Mouse (Mus musculus) frontal cortex, adult 2 months (tissue): Measurements from ENCODE around the gene Map1lc3a. TPM values are rescaled to one million over a fixed set of nuclear protein-coding genes. Genes with fewer than 3 reads are reported as not detected.
A peak's percentile ranks its signal among the peaks of the same experiment; 100 is the strongest.

Experiments used
- DNase-seq, 2 experiments: peaks; one replicate each; pipeline ENCODE4 v3.0.0; 2022; ENCODE audit warnings: low spot score in 1 of 2; ENCODE audit errors: extremely low spot score in 1 of 2
- polyA plus RNA-seq: library from polyadenylated mRNA; depleted of rRNA; stranded (reverse); fragments of >200 nt; gene quantifications from 2 replicates; pipeline ENCODE4 v1.2.3, GENCODE M21; 2012; rRNA removed

The Map1lc3a gene
- 387 and 406 TPM in 2 replicates for polyA plus RNA-seq

DNA sequence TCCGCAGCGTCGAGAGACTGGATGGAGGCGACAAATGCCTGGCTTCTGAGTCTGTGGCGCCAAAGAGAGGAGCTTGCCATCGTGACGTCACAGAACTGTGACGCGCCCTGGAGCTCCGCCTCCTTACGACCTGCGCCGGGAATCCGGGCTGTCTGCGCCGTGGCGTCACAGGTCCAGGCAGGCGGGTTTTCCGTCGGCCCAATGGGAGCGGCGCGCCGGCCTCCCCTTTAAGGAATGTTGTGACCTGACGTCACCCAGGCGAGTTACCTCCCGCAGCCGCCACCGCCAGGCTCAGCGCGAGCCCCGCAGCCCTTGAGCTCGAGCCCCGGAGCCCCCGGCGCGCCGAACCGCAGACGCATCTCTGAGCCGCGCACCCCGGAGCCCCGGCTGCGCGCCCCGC, at the start of gene Map1lc3a:
TSS of gene Map1lc3a (plus strand) at position 103 of the 400 bp plus-strand sequence.
- DNase-seq = peak; percentile 94 to 99

DNA sequence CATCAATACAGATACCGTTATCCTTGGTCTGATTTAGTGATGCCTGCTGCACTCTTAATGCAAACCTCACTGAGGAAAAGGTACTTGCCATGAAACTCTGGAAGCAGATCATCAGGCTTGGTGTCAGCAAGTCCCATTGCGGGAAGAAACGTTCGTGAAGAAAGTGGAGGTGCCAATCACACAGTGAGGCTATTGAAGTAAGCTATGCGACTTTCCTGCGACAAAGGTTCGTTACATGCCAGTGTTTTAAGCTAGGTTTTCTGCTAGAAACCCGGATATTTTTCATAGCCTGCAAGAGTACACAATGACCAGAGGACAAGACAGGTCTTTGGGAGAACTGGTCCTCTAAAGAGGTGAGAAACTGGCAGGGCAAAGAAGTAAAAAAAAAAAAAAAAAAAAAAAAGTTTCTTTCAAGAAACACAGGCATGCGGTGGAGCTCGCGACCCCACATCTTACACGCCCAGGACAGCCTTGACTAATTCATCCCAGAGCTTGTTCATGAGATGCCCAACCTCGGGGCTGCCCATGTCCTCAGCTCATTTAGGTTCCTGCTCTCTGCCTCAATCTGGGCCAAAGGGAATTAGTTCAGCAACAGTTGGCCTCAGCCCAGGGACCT, 40.2 kb upstream of the Map1lc3a start:
- DNase-seq = no peak

DNA sequence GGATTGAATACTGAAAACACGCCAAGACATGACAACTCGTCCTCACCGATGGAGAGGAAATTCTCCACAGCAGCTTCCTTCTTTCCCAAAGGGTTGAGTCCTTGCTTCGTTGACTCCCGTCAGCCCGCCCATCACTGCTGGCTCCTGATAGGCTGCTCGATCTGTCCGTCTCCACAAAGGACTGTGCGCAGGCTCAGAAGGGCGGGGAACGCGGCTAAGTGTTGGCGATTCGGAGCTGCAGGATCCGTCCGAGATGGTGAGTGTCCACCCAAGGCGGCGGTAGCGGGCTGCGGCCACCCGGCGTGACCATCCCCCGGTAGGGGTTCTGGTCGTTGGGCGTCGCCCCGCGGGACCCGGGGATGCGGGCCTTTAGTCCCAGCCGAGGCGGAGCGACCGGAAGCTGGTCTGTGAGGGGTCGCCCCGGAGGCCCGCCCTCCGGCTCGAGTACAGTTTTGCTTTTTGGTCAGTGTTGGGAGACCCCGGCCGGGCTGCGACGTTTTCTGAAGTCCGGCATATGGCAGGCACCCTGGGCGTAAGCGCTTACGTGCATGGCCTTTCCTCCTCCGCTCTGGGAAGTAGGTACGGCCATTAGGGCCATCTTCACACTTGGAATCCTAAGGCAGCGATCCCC, 39.6 kb upstream of the Map1lc3a start, which contains the start of gene Dynlrb1:
TSS of gene Dynlrb1 (plus strand) at position 172 of the 631 bp plus-strand sequence.
- DNase-seq = peak; percentile 96 to 100

DNA sequence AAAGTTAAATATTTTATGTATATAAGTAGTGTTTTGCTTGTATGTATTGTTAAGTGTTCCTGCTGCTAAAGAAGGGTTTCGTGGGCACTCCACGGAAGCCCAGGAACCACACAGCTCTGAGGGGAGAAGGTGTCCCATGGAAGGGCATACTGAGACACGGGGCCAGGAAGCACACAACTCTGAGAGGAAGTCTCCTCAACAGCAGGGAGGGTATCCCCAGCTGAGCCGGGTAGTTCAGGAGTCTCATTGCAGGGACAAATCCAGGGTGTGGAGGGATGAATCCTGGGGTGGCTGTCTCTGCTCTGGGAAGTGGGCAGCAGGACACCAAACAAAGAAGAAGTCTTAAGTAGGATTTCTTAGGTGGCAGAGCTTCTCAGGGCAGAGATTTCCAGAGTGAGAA, 38.8 kb upstream of the Map1lc3a start:
- no peak for DNase-seq

DNA sequence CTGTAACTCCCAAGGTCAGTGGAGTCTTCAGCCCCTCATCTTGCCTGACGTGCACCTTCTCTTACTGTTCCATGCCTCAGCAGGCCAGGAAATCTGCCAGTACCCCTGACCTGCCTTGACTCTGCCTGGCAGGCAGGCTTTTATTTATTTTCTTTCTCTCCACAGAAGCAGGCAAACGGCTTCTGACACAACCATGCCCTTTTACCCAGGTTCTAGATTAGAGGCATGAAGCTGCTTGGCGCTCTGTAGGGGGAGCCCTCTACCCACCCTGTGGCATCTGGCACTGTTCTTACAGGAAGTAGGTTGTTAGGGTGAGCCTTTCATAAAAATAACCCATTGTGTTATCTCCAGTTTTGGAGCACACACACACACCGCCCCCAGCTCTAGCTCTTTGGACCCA, 35.2 kb upstream of the Map1lc3a start:
- no peak for DNase-seq

DNA sequence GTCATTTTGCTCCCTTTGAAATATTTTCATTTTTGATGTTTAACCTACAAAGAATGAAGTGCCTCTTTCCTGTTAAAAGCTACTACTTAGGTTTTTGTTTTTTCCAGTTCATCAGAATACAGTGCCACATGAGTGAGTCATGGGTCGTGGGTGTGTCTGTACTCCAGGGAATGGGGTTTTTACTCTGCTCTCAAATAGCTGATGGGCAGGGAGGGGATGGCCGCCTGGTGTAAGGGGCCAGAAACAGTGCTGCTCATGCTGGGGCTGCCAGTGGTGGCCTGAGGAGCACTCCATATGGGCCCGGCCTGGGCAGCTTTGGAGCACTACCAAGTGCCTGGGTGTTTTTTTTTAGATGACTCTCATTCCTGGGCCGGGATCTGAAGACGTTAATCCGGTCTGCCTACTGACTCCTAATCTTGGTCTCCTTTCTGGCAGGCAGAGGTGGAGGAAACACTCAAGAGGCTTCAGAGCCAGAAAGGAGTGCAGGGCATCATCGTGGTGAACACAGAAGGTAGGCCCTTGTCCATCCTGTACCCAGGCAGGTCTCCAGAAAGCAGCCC, 33.7 kb upstream of the Map1lc3a start:
- DNase-seq = no peak

DNA sequence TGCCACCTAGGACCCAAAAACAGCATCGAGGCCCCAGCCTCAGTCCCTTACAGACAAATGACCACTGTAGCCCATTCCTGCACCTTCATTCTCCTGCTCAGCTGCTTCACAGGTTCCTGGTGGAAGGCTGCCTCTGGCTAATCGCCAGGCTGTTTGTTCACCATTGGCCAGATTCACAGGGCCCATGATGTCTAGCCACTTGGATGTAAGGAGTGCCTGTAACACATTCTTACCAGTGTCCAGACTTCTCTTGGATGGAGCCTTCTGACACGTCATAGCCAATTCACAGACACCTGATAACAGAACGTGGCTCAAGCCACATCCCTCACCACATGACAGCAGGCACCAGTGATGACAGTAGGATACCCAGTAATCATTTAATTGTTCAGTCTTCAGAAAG, 29.9 kb upstream of the Map1lc3a start:
- no peak for DNase-seq

DNA sequence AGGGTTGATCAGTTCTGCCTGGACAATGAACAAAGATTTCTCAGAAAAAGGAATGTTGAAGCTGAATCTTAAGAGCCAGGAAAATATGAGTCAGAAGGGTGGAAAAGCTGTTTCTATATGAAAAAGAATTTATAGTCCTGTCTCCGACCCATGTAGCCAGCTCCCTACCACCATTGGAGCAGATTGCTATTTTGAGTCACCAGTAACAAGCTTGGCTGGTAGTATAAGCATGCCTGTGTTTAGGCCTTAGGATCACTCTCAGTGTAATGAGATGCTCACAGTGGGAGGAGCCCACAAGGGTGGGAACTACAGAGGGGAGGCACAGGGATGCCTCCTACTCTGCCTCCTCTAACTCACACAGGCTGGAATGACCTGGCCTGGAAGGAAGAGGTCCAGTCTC, 27.9 kb upstream of the Map1lc3a start:
- DNase-seq = no peak

DNA sequence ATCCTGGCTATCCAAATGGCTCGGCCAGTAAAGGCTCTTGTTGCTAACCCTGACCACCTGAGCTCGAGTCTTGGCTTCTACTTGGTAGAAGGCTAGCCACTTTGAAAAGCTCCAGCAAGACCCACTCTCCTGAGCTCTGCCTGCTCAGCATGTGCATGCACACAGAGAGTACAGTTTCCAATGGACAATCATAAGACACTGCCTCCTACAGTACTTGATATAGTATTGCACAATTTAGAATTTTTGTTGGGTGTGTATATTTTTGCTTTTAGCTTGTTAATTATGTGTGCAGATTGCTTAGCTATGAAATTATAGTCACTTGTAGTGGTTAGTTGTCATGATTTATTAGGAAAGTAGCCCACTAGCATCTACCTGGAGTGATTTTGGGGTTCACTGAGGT, 27.4 kb upstream of the Map1lc3a start:
- DNase-seq = no peak

DNA sequence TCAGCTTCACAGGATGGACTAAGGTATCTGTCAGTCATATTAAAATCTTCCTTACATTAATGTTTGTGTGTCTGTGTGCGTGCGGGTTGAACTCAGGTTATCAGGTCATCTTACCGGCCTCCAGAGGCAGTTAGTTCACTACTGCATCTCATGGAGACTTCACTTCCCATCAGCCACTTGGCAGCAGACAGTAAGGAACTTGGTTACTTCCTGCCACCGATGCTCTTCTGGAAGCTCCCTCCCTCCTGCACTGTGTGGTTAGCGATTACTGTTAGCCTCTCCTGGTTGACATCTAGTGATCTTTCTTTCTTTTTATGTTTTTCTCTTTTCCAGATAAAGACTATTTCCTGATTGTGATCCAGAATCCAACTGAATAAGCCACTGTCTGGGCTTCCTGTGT, 26.5 kb upstream of the Map1lc3a start:
- DNase-seq = no peak

DNA sequence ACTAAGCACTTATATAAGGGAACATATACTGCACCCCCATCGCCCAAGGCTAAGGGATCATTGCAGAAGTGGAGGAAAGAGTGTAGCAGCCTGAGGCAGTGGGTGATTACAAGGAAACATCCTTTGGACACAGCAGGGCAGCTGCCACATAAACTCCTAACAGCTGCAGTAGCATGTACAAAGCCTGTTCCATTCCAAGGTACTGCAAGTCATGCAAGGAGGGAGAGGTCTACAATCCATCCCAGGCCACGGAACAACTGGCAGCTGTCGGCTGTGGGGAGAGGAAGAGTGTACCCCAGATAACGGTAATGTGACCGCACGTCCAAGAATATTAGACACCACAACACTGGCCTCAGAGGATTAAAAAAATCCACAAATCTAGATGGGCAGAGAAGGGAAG, 10.6 kb upstream of the Map1lc3a start:
- DNase-seq = no peak

DNA sequence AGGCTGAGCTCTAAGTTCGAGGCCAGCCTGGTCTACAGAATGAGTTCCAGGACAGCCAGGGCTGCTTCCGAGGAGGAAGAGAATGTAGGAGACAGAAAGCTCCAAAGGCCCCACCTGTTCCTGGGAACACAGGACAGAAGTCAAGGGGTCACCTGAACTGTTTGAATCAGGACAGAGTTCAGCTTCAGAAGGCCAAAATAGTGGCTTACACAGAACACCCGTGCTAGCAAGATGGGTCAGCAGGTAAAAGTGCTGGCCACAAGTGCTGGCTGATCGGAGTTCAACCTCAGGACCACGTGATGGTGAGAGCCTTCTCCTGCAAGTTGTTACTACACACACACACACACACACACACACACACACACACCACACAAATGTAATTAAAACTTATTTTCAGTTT, 9.2 kb upstream of the Map1lc3a start:
- no peak for DNase-seq

DNA sequence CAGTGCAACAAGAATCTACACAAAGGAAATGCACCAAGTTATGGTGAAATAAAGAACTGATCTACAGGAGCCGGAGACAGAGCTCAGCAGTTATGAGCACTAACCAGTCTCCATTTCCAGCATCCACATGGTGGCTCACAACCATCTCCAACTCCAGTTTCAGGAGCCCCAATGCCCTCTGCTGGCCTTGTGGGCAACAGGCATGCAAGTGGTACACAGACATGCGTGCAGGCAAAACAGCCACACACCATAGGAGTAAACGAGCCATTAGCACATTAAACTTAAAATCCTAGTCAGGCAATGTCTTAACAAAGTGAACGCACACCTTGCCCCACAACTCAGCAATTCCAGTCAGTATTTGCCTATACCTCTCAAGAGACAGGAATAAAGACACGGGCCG, 4.1 kb upstream of the Map1lc3a start:
- DNase-seq = no peak

DNA sequence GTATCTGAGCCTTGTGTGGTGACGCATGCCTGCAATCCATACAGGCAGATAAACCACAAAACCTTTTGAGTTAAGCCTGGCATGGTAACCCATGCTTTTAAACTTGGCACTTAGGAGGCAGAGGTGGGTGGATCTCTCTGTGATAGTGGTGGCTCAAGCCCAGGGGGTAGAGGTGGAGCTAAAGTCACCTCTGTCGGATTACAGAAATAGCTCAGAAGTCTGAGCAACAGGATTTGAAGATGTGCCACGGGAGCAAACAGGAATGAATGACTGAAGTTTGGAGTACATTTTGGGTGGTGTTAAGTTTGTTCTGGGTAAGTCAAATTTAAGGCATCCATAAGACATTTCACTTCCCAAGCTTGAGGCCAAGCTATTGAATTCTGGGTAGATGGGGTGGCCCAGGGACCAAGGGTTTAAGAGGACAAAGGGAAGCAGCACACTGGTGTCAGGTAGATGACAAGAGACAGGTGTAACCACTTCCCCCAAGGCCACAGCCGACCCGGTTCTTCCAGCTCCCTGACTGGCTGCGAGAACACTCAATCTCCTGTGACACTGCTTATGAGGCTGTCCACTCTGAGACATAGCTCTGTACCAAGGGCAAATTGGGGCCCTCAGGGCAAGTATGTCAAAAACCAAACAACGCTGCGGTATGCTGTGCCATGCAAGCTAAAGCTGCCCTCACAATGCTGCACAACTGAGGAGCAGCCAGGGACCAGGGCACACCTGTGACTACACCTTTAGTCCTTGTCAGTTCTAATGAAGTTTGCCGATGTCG, 3.5 kb upstream of the Map1lc3a start:
- no peak for DNase-seq

DNA sequence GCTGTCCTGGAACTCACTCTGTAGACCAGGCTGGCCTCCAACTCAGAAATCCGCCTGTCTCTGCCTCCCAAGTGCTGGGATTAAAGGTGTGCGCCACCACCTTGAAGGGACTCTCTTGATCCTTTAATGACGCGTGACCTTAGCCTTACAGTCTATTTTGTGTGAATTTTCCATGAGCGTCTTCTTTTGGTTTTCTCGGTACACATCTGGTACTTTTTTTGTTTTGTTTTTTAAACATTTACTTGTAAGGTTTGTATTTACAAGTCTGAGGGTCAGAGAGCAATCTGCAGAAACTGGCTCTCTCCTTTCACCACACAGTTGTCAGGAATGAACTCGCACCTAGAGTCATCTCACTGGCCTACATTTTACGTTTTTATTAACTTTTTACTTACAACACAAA, 2.5 kb upstream of the Map1lc3a start:
- DNase-seq = no peak

DNA sequence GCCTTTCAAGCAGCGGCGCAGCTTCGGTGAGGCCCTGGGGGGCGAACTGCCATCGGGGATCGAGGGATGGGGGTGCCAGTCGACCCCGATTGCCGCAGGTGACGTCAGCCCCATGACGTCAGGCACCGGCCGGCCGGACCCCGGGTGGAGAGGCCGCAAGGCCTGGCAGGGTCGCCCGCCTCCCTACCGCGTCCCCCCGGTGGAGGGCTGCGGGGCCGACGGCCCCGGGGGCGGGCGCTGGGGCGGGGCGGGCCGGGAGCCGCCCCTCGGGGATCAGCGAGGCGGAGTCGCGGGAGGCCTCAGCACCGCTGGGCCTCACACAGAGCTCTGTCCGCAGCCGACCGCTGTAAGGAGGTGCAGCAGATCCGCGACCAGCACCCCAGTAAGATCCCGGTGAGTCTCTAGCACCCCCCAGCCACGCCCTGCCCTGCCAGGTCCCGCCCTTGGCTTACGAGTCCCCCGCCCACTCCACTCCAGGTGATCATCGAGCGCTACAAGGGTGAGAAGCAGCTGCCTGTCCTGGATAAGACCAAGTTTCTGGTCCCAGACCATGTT, 601 bp downstream of the Map1lc3a start:
- peak in 1 of 2 experiments; percentile 62 for DNase-seq

DNA sequence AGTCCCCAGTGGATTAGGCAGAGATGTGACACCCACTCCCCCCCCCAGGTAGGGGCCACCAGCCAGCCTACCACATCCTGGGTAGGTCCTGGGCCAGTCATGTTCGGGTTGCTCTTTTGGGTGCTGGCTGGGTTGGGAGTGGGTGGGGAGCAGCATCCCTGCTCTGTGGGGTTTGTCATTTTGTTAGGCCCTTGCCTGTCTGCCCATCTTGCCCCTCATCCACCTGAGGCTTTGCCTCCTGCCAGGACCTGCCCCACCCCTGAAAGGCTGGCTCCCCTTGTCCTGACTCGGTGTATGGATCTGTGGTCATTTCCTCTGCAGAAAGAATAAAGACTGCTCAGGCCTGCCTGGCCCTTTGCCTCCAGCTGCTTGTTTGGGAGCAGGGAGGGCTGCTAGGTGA, 1.6 kb downstream of the Map1lc3a start:
- DNase-seq = no peak

DNA sequence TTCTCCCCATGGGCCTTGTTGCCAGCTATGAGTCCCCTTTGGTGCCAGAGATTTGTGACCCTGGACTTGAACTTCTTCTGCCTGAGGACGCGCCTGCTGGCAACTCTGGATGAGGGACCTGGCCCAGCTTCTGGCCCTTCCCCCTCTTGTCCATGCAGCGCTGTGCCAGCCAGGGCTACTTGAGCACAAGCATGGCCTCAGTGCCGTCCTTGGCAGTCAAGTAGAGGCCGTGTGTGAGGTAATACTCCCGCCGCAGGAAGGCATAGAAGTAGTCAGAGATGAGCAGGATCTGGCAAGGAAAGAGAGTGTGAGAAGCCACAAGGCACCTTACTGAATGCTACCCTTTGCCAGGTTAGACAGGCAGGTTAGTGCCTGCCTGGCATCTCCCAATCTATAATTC, 2.3 kb downstream of the Map1lc3a start:
- DNase-seq = no peak

DNA sequence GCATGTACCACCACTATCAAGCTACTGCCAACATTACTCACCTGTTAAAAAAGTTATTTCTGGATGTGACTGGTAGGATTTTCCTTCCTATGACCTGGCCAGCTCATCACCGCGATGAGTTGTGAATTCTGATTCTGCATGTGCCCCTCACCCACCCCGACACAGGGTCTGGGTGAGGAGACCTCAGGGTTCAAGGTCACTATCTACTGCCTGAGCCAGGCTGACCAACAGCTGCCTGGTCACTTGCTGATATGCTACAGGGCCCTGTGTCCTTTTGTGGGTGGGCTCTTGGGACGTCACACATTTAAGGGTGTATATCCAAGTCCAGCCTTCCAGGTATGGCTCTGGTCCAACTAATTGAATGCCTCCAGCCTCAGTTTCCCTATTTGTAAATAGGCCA, 3.1 kb downstream of the Map1lc3a start:
- DNase-seq = no peak

DNA sequence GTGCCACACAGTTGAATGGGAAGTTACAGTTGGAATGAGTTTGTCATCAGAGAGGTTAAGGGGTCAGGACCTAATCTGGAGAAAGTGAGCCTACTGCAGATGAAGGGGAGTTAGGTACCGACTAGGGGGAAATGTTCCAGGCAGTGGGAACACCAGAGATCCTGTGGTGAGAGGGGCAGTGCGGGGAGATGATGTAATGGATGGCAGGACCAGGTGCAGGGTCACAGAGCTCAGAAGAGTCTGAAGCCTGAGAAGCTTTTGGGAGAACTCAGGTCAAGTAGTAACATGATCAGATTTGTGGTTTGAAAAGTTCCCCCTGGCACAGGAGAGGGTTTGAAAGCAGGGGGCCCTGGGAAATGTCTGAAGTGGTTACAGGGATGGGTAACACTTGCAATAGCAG, 4.0 kb downstream of the Map1lc3a start:
- DNase-seq = no peak

DNA sequence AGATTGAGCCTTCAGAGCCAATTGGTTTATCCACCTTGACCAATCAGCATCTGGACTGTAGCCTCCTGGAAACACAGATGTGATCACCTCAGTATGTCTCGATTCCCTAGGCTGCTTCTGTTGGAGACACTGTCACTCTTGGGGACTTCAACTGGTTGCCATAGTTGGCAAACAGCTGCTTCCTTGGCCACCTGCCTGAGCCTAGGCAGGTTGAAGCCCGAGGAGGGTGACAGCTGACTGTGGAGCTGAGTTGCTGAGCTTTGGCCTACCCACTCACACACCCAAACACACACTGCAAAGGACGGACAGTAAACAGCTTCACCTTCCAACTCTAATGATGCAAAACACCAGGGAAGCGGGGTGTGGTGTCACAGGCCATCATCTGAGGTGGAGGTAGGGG, 7.7 kb downstream of the Map1lc3a start:
- DNase-seq = no peak
